Comparison of ENCODE assay signal across 14 mouse cellular contexts in the genomic region with DNA sequence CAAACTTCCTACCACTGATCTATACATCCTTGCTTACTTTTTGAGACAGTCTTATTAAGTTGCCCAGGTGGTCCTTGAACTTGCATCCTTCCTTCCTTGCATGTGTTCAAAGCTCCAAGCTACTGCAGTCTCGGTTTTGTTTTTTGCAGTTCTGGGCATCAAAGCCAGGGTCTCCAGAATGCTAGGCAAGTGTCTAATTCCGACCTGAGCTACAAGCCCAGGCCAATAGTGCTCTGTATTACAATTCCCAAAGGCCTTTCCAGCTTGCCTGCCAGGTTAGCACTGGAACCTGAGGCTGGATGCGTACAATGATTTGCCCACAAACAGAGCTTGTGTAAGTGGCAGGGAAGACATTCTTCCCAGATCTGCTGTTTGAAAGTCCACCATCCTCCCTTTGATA. TPM values are rescaled to one million over a fixed set of nuclear protein-coding genes. Genes with fewer than 3 reads are reported as not detected.
A peak's percentile ranks its signal among the peaks of the same experiment; 100 is the strongest.
DNase-seq lines count a peak whose midpoint lies in the region; ATAC-seq and TF ChIP-seq lines count a peak whose summit lies in the region.
"Had no signal": no experiment of that assay in that cellular context is flagged by ENCODE, and none has a peak within 500 bp of the region (broad histone marks: within the 10 kb centered on the region; RNA-seq: fewer than 3 reads in every experiment).

No protein-coding gene starts in this region.

- intact Hi-C loops in heart, postnatal 36 days (cut with DNase I) = no loop called here

- TF ChIP-seq CTCF in lung, adult 2 months (IDR thresholded peaks at IDR 0.05; ENCODE audit: insufficient read depth, low read length) = no peak
- TF ChIP-seq CTCF in heart, postnatal 0 days (IDR thresholded peaks at IDR 0.05; ENCODE audit: low read depth) = no peak

- peak overlapping the region; percentile 99 for H3K27ac ChIP-seq in heart, embryonic 12.5 days (ENCODE audit: poor library complexity, severe bottlenecking)
- H3K27ac ChIP-seq in heart, postnatal 0 days (ENCODE audit: low read depth) = peak overlapping the region; percentile 99
- peak overlapping the region; percentile 34; the same call in 1 of the 2 replicates for H3K27ac ChIP-seq in limb, embryonic 13.5 days
- H3K27ac ChIP-seq: midbrain, embryonic 13.5 days had no signal

- DNase-seq in heart, postnatal 36 days = no peak
- DNase-seq in lung, adult 2 months = peak; percentile 4
- no peak for DNase-seq in lung, postnatal 10 days
- no peak for DNase-seq in heart, postnatal 0 days (ENCODE audit: low spot score)
- no peak for DNase-seq in spleen, postnatal 14 days (ENCODE audit: low spot score in 2 of 2)
- no peak for DNase-seq in embryo, embryonic 9.5 days (ENCODE audit: extremely low spot score)
- DNase-seq: cerebellum, adult 18-20 months; embryo, embryonic 11 days had no signal

- no peak overlapping the region for H3K9ac ChIP-seq in heart, embryonic 12.5 days
- H3K9ac ChIP-seq in heart, postnatal 0 days (replicated peaks; ENCODE audit: low read depth, low read length) = no peak overlapping the region
- H3K9ac ChIP-seq in limb, embryonic 13.5 days = no peak overlapping the region

- H3K4me1 ChIP-seq in heart, embryonic 12.5 days (replicated peaks) = peaks cover 88% of the 10 kb centered on the region
- H3K4me1 ChIP-seq in lung, adult 2 months (ENCODE audit: control insufficient read depth, insufficient read depth, low read length) = peaks cover 40% of the 10 kb centered on the region
- H3K4me1 ChIP-seq in heart, postnatal 0 days (ENCODE audit: control insufficient read depth, insufficient read depth) = peaks cover 83% of the 10 kb centered on the region
- peaks cover 77% of the 10 kb centered on the region for H3K4me1 ChIP-seq in limb, embryonic 13.5 days

- H3K36me3 ChIP-seq in heart, embryonic 12.5 days = peaks cover 5% of the 10 kb centered on the region
- peaks cover 3% of the 10 kb centered on the region; the same call in 1 of the 2 replicates for H3K36me3 ChIP-seq in heart, postnatal 0 days (replicated peaks; ENCODE audit: control insufficient read depth, insufficient read depth, low read length)
- H3K36me3 ChIP-seq in limb, embryonic 13.5 days = peaks cover 9% of the 10 kb centered on the region

- H3K27me3 ChIP-seq in heart, embryonic 12.5 days (replicated peaks) = no peaks in the 10 kb centered on the region
- no peaks in the 10 kb centered on the region for H3K27me3 ChIP-seq in heart, postnatal 0 days (ENCODE audit: control insufficient read depth, insufficient read depth, low read length)
- H3K27me3 ChIP-seq in limb, embryonic 13.5 days = no peaks in the 10 kb centered on the region
- H3K27me3 ChIP-seq: CH12.LX had no signal

- no peak overlapping the region for H3K4me2 ChIP-seq in heart, embryonic 12.5 days
- H3K4me2 ChIP-seq in heart, postnatal 0 days (ENCODE audit: low read depth, low read length) = no peak overlapping the region
- no peak overlapping the region for H3K4me2 ChIP-seq in limb, embryonic 13.5 days (replicated peaks)
- H3K4me2 ChIP-seq: midbrain, embryonic 13.5 days had no signal

- no peak overlapping the region for H3K4me3 ChIP-seq in heart, embryonic 12.5 days
- H3K4me3 ChIP-seq in lung, adult 2 months (replicated peaks; ENCODE audit: extremely low read depth, low read depth, low read length) = no peak overlapping the region
- H3K4me3 ChIP-seq in heart, postnatal 0 days (ENCODE audit: low read depth, low read length) = no peak overlapping the region
- no peak overlapping the region for H3K4me3 ChIP-seq in limb, embryonic 13.5 days
- H3K4me3 ChIP-seq: left cerebral cortex, adult 2 months; midbrain, embryonic 13.5 days had no signal

- WGBS in heart, embryonic 12.5 days = 73% methylated on average over 3 of the region's 3 CpGs
- WGBS in lung, adult 2 months = 76% methylated on average over 3 of the region's 3 CpGs
- 79% methylated on average over 3 of the region's 3 CpGs for WGBS in heart, postnatal 0 days
- WGBS in limb, embryonic 13.5 days = 65% methylated on average over 3 of the region's 3 CpGs

- no peak for TF ChIP-seq EP300 in heart, postnatal 0 days (IDR thresholded peaks at IDR 0.05; ENCODE audit: low read depth)

- no peak for TF ChIP-seq POLR2A in lung, adult 2 months (IDR thresholded peaks at IDR 0.05; ENCODE audit: borderline replicate concordance, extremely low read depth, low read depth, low read length)

- no peak for ATAC-seq in heart, embryonic 12.5 days (ENCODE audit: insufficient number of reproducible peaks, low FRiP score)
- no peak for ATAC-seq in heart, postnatal 0 days (ENCODE audit: insufficient read depth, low read depth)
- no peak for ATAC-seq in limb, embryonic 13.5 days (ENCODE audit: low FRiP score, low read depth)
- ATAC-seq: activated CD4-positive, CD25-positive, alpha-beta regulatory T cell, adult 4 months; midbrain, embryonic 13.5 days had no signal

- no peaks in the 10 kb centered on the region for H3K9me3 ChIP-seq in heart, embryonic 12.5 days (replicated peaks)
- no peaks in the 10 kb centered on the region for H3K9me3 ChIP-seq in heart, postnatal 0 days (replicated peaks; ENCODE audit: control insufficient read depth, low read length)
- peaks cover 3% of the 10 kb centered on the region; the same call in 1 of the 2 replicates for H3K9me3 ChIP-seq in limb, embryonic 13.5 days
- H3K9me3 ChIP-seq: midbrain, embryonic 13.5 days had no signal

RNA-seq across cellular contexts. Expression of a gene that starts 7.8 kb away (rescaled TPM):
- 2.0 and 2.7 TPM in 2 replicates for polyA plus RNA-seq in heart, embryonic 12.5 days (2016; fragmentation: Nextera tagmentation; extraction: Ambion mirVana)
- 1 to 10 TPM; 6.7 to 8.2 TPM for total RNA-seq in heart, postnatal 36 days (2021)
- polyA plus RNA-seq in lung, adult 2 months (2012; rRNA removed) = 31.5 and 35.9 TPM in 2 replicates
- total RNA-seq in heart, postnatal 0 days (2014; rRNA removed; ENCODE audit: low replicate concordance) = 12.7 and 14.5 TPM in 2 replicates
- polyA plus RNA-seq in heart, postnatal 0 days (2015; fragmentation: Nextera tagmentation; extraction: Ambion mirVana) = 1.5 and 1.6 TPM in 2 replicates
- polyA plus RNA-seq in limb, embryonic 13.5 days (2015; fragmentation: Nextera tagmentation; extraction: Ambion mirVana) = 6.8 and 7.3 TPM in 2 replicates

RNA-seq across cellular contexts. Expression of a gene that starts 56.3 kb away (rescaled TPM):
- 84.2 and 86.9 TPM in 2 replicates for polyA plus RNA-seq in heart, embryonic 12.5 days (2016; fragmentation: Nextera tagmentation; extraction: Ambion mirVana)
- total RNA-seq in heart, postnatal 36 days (2021) = 1 to 10 TPM; 1.4 to 1.8 TPM
- 1.0 and 2.7 TPM in 2 replicates for polyA plus RNA-seq in lung, adult 2 months (2012; rRNA removed)
- total RNA-seq in heart, postnatal 0 days (2014; rRNA removed; ENCODE audit: low replicate concordance) = 37.7 and 46.9 TPM in 2 replicates
- polyA plus RNA-seq in heart, postnatal 0 days (2015; fragmentation: Nextera tagmentation; extraction: Ambion mirVana) = 14.8 and 16.2 TPM in 2 replicates
- polyA plus RNA-seq in limb, embryonic 13.5 days (2015; fragmentation: Nextera tagmentation; extraction: Ambion mirVana) = 85.6 and 89.9 TPM in 2 replicates

Comparison
In these comparisons a context has a peak if more than half of its experiments do, and no peak if none do; other contexts are left out.
1. H3K27ac ChIP-seq: peak in every context shown above with its lines; median percentile 99 in heart, embryonic 12.5 days; 99 in heart, postnatal 0 days; 34 in limb, embryonic 13.5 days.